Mouse (Mus musculus): ENCODE data around the gene Ckmt2.

The Ckmt2 gene

GRCm38 (mm10) chr13:91876741-91877349, at the start of gene Ckmt2:
Gene Ckmt2 (minus strand): TSS chr13:91876885.
- ATAC-seq (ENCODE audit: insufficient number of reproducible peaks, low FRiP score, low TSS enrichment) = no peak

- no peak for ATAC-seq (ENCODE audit: insufficient number of reproducible peaks, low FRiP score, low TSS enrichment)
These were observed 44.3 kb upstream of the Ckmt2 start for GRCm38 (mm10) chr13:91921010-91921409.

GRCm38 (mm10) chr13:91918764-91919163, 42.1 kb upstream of the Ckmt2 start:
- ATAC-seq (ENCODE audit: insufficient number of reproducible peaks, low FRiP score, low TSS enrichment) = no peak

- ATAC-seq (ENCODE audit: insufficient number of reproducible peaks, low FRiP score, low TSS enrichment) = no peak
These were observed 41.1 kb upstream of the Ckmt2 start for GRCm38 (mm10) chr13:91917835-91918234.

- no peak for ATAC-seq (ENCODE audit: insufficient number of reproducible peaks, low FRiP score, low TSS enrichment)
These were observed 39.6 kb upstream of the Ckmt2 start for GRCm38 (mm10) chr13:91916308-91916707.

- no peak for ATAC-seq (ENCODE audit: insufficient number of reproducible peaks, low FRiP score, low TSS enrichment)
These were observed 39.0 kb upstream of the Ckmt2 start for GRCm38 (mm10) chr13:91915582-91916239.

- ATAC-seq (ENCODE audit: insufficient number of reproducible peaks, low FRiP score, low TSS enrichment) = no peak
These were observed 38.5 kb upstream of the Ckmt2 start for GRCm38 (mm10) chr13:91915192-91915581.

GRCm38 (mm10) chr13:91911652-91912051, 35.0 kb upstream of the Ckmt2 start:
- ATAC-seq (ENCODE audit: insufficient number of reproducible peaks, low FRiP score, low TSS enrichment) = no peak

- ATAC-seq (ENCODE audit: insufficient number of reproducible peaks, low FRiP score, low TSS enrichment) = no peak
These were observed 34.5 kb upstream of the Ckmt2 start for GRCm38 (mm10) chr13:91911211-91911610.

GRCm38 (mm10) chr13:91908202-91908980, 31.7 kb upstream of the Ckmt2 start:
- ATAC-seq (ENCODE audit: insufficient number of reproducible peaks, low FRiP score, low TSS enrichment) = 0 out of 2 replicates have a peak, but pooled peaks have one; percentile 51

GRCm38 (mm10) chr13:91906338-91906737, 29.7 kb upstream of the Ckmt2 start:
- no peak for ATAC-seq (ENCODE audit: insufficient number of reproducible peaks, low FRiP score, low TSS enrichment)

GRCm38 (mm10) chr13:91896476-91896875, 19.8 kb upstream of the Ckmt2 start:
- no peak for ATAC-seq (ENCODE audit: insufficient number of reproducible peaks, low FRiP score, low TSS enrichment)

GRCm38 (mm10) chr13:91893132-91893531, 16.4 kb upstream of the Ckmt2 start:
- ATAC-seq (ENCODE audit: insufficient number of reproducible peaks, low FRiP score, low TSS enrichment) = no peak

- ATAC-seq (ENCODE audit: insufficient number of reproducible peaks, low FRiP score, low TSS enrichment) = no peak
These were observed 13.4 kb upstream of the Ckmt2 start for GRCm38 (mm10) chr13:91890031-91890619.

- ATAC-seq (ENCODE audit: insufficient number of reproducible peaks, low FRiP score, low TSS enrichment) = no peak
These were observed 8.2 kb upstream of the Ckmt2 start for GRCm38 (mm10) chr13:91884714-91885386.

GRCm38 (mm10) chr13:91881837-91882480, 5.3 kb upstream of the Ckmt2 start:
- ATAC-seq (ENCODE audit: insufficient number of reproducible peaks, low FRiP score, low TSS enrichment) = peak; percentile 33; the same call in 1 of the 2 replicates

- no peak for ATAC-seq (ENCODE audit: insufficient number of reproducible peaks, low FRiP score, low TSS enrichment)
These were observed 3.6 kb upstream of the Ckmt2 start for GRCm38 (mm10) chr13:91880256-91880655.

- ATAC-seq (ENCODE audit: insufficient number of reproducible peaks, low FRiP score, low TSS enrichment) = no peak
These were observed 1.3 kb upstream of the Ckmt2 start for GRCm38 (mm10) chr13:91877996-91878395.

GRCm38 (mm10) chr13:91877350-91877749, 665 bp upstream of the Ckmt2 start:
- ATAC-seq (ENCODE audit: insufficient number of reproducible peaks, low FRiP score, low TSS enrichment) = no peak

GRCm38 (mm10) chr13:91875581-91875980, 1.1 kb downstream of the Ckmt2 start:
- ATAC-seq (ENCODE audit: insufficient number of reproducible peaks, low FRiP score, low TSS enrichment) = no peak
